Mouse (Mus musculus) embryonic stem cell, embryonic (primary cell): Measurements from ENCODE around the gene Arih2.
"Not testable (repeated sequence)": the region's sequence is repeated elsewhere in the genome, so short reads cannot be mapped to it uniquely, and the experiment has no call there.

ENCODE experiments used
- CTCF ChIA-PET, 4 experiments: fragments of 300-600 bp in 2 of 4; fragments of 350-600 bp in 2 of 4; sonication (Branson Sonifier 250); formaldehyde crosslinking; loops; one replicate each; lab custom pipeline; 2022; ENCODE audit warnings: inconsistent platforms in 2 of 4; lab: Charles Lee
- POLR2A ChIA-PET, 4 experiments: fragments of 300-600 bp in 2 of 4; fragments of 350-600 bp in 2 of 4; sonication (Branson Sonifier 250); formaldehyde crosslinking; loops; one replicate each; lab custom pipeline; 2022; ENCODE audit warnings: antibody characterized with exemption in 4 of 4, inconsistent platforms in 1 of 4; lab: Charles Lee

Gene Arih2

DNA sequence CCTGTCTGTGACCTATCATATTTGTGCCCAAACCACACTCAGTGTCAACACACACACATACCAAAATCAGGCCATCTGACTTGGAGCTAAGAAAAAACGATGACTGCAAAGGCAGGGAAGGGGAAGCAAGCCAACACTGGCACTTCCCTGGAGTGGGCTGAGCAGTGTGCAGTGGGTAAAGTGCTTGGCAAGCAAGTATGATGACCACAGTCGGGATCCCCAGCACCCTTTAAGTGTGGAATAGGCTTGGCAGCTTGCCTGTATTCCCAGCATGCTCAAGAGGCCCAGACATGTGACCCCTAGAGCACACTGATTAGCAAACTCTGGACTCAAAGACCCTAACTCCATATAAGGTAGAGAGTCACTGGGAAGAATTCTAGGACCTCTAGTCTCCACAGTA lies 22.7 kb downstream of the Arih2 start:
- POLR2A ChIA-PET, result interaction anchor here in 2 of 4 experiments (0.5 to 1.3 kb wide), 6 partner anchors 14 to 108 kb away, joined by 3 to 4 read pairs (median 3); partner anchors contain the start of genes Arih2 (in 1 of the 2) and Wdr6 (in 1 of the 2)
- CTCF ChIA-PET, result no interaction called here

GRCm38 (mm10) chr9:108617301-108617700 lies 31.9 kb downstream of the Arih2 start:
- CTCF ChIA-PET, result no interaction called here
- POLR2A ChIA-PET, result interaction anchor here in 3 of 4 experiments (0.7 to 1.4 kb wide), 3 partner anchors 18 to 59 kb away, joined by 3 read pairs; partner anchors contain the start of gene Arih2 (in 1 of the 3)

- POLR2A ChIA-PET, result interaction anchor here in 2 of 4 experiments (1.2 to 5.3 kb wide), 9 partner anchors 8 to 76 kb away, joined by 4 to 34 read pairs (median 9); partner anchors contain the start of genes Arih2 (in 1 of the 2), Impdh2 (in 1 of the 2), P4htm (in 1 of the 2) and Wdr6 (in 1 of the 2)
- CTCF ChIA-PET, result interaction anchor here in 1 of 4 experiments (1.5 kb wide), 1 partner anchor 42 kb away, joined by 3 read pairs; the partner anchor contains the start of gene Dalrd3
Observed at GRCm38 (mm10) chr9:108611488-108611887, 37.7 kb downstream of the Arih2 start.

DNA sequence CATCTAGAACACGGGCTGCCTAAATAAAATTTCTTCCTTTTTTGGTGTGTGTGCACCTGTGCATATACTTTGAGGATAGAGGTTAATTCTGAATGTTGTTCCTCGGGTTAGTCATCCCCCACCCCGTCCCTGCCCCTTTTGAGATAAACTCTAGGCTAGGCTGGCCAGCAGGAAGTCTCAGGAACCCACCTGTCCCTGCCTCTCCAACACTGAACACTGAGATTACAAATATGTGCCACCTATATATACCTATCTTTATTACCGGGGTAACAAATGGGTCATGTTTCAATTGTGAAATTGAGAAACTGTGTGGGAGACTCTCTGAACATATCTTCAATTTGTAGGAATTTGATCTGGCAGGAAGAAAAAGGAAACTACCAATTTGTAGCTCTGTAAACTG lies 40.3 kb downstream of the Arih2 start:
- ChIA-PET CTCF (interaction anchor here in 2 of 4 experiments (0.6 to 1.6 kb wide), 2 partner anchors 31 to 1696 kb away, joined by 3 read pairs; partner anchors contain the start of genes Elp6 (in 1 of the 2) and Wdr6 (in 1 of the 2)), POLR2A (interaction anchor here in 2 of 4 experiments (1.5 to 3.3 kb wide), 3 partner anchors 12 to 35 kb away, joined by 6 to 9 read pairs (median 8); partner anchors contain the start of gene P4htm (in 1 of the 2))

DNA sequence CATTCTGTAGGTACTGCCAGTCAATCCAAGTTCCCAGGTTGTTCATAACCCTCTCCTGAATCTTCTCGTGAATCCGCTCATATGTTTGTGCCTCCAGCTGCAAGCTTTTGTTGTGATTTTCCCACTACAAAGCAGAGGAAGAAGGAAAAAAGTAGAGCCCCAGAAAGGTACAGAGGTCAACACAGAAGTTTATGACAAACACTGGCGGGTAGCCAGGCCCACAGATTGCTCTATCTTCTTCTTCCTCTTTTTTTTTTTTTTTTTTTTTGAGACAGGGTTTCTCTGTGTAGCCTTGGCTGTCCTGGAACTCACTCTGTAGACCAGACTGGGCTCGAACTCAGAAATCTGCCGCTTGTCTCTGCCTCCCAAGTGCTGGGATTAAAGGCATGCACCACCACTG lies 41.3 kb downstream of the Arih2 start:
- POLR2A ChIA-PET, result interaction anchor here in 2 of 4 experiments (0.7 to 1.5 kb wide), 4 partner anchors 25 to 315 kb away, joined by 3 to 8 read pairs (median 6); no protein-coding TSS in a partner anchor
- CTCF ChIA-PET, result not testable (repeated sequence)

DNA sequence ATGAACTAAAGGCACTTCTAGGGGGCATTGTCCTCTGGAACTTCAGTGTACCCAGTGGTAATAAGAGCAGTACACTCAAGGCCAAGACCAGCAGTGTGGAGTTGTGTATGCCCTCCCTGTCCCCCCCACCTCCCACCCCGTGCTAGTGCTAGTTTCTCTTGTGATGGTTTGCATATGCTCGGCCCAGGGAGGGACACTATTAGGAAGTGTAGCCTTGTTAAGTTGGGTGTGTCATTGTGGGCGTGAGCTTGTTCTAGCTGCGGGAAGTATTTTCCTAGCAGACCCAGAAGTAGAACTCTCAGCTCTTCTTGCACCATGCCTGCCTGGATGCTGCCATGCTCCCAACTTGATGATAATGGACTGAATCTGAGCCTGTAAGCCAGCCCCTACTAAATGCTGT lies 47.2 kb downstream of the Arih2 start:
- ChIA-PET CTCF (interaction anchor here in 3 of 4 experiments (0.6 to 0.7 kb wide), 3 partner anchors 72 to 875 kb away, joined by 3 to 11 read pairs (median 5); no protein-coding TSS in a partner anchor), POLR2A (interaction anchor here in 3 of 4 experiments (0.5 to 3.4 kb wide), 12 partner anchors 11 to 107 kb away, joined by 3 to 25 read pairs (median 3); partner anchors contain the start of gene Wdr6 (in 1 of the 3))

GRCm38 (mm10) chr9:108600011-108600410 lies 49.2 kb downstream of the Arih2 start:
- ChIA-PET CTCF (no interaction called here), POLR2A (interaction anchor here in 2 of 4 experiments (1.0 to 4.8 kb wide), 6 partner anchors 13 to 43 kb away, joined by 3 to 38 read pairs (median 4); partner anchors contain the start of gene Wdr6 (in 1 of the 2))

- ChIA-PET POLR2A (interaction anchor here (0.5 to 4.8 kb wide), 12 partner anchors 11 to 65 kb away, joined by 3 to 38 read pairs (median 3); partner anchors contain the start of gene Wdr6 (in 3 of the 4)), CTCF (no interaction called here)
Observed at GRCm38 (mm10) chr9:108599021-108599566, 50.1 kb downstream of the Arih2 start.

DNA sequence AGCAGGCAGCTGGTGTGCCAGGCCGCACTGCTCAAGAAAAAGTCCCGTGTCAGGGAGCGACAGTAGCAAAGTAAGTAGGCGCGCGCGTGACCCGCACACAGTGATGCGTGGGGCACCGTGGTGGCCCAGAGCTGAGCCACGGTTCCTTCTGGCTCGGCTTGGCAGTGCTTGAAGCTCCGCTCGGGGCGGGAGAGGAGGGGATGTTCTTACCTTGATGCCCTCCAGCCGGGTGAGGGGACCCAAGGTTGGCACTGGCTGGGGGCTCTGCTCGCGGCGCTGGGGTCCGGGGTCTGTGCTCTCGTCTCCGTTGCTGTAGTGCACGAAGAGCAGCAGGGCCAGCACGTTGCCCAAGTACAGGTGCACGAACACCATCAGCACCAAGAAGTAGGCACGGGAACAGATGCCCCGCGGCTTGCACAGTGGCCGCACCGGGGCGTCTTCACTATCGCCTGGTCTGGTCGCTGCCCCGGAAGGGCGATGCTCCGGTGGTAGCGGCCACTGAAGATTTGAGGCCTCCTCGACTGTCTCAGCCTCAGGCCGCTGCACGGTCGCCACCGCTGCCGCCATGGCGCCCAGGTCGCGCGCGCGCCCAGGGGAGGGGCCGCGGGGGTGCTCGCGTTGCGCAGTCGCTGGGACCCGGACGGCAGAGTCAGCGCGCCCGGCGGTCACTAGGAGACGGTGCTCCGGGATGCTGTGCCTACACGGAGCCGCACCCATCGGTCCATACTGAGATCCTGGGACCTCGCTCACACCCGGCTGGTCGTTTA lies 52.0 kb downstream of the Arih2 start, which contains the start of gene P4htm:
Gene P4htm (minus strand): TSS at position 670 of the 767 bp plus-strand sequence.
- ChIA-PET CTCF (interaction anchor here in 3 of 4 experiments (0.6 to 1.4 kb wide), 4 partner anchors 15 to 145 kb away, joined by 3 to 6 read pairs (median 3); partner anchors contain the start of gene Dalrd3 (in 1 of the 3)), POLR2A (interaction anchor here (0.5 to 4.8 kb wide), 29 partner anchors 9 to 189 kb away, joined by 3 to 38 read pairs (median 4); partner anchors contain the start of genes Wdr6 (in 3 of the 4), Dalrd3 (in 2 of the 4), Arih2 (in 1 of the 4) and Impdh2 (in 1 of the 4))

DNA sequence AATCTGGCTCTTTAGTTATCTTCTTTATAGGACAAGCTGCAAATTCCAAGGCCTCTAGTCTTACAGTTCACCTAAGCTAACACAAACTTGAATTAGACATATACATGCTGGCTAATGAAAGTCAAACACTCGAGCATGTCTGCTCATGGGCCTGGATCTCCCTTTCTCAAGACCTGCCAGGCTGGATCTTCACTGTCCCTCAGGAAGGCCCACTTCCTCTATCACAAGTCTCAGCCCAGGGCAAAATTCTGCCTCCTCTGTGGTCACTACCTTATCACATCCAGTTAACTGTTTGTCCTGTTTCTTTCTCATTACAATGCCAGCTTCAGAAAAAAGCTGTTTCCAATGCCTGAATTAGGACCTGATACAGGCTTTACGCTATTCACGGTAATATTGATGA lies 54.8 kb downstream of the Arih2 start:
- CTCF ChIA-PET, result no interaction called here
- POLR2A ChIA-PET, result interaction anchor here in 2 of 4 experiments (1.0 to 1.4 kb wide), 4 partner anchors 9 to 21 kb away, joined by 3 to 4 read pairs (median 4); partner anchors contain the start of gene Wdr6 (in 1 of the 2)

GRCm38 (mm10) chr9:108591462-108591861 lies 57.7 kb downstream of the Arih2 start:
- ChIA-PET CTCF (interaction anchor here in 2 of 4 experiments (0.6 to 1.3 kb wide), 3 partner anchors 8 to 22 kb away, joined by 3 read pairs; partner anchors contain the start of genes Dalrd3 (in 1 of the 2) and Wdr6 (in 1 of the 2)), POLR2A (interaction anchor here in 3 of 4 experiments (1.0 to 8.5 kb wide), 12 partner anchors 12 to 75 kb away, joined by 3 to 113 read pairs (median 5); partner anchors contain the start of genes Wdr6 (in 3 of the 3), Ndufaf3 (in 2 of the 3), Dalrd3 (in 1 of the 3) and Impdh2 (in 1 of the 3))

- POLR2A ChIA-PET, result interaction anchor here (0.9 to 8.5 kb wide), 19 partner anchors 8 to 83 kb away, joined by 3 to 113 read pairs (median 5); partner anchors contain the start of genes Wdr6 (in 3 of the 4), Dalrd3 (in 2 of the 4), Arih2 (in 1 of the 4) and Impdh2 (in 1 of the 4)
- CTCF ChIA-PET, result interaction anchor here (0.7 to 3.3 kb wide), 8 partner anchors 10 to 22 kb away, joined by 3 to 21 read pairs (median 4); partner anchors contain the start of genes Ndufaf3 (in 1 of the 4) and Wdr6 (in 1 of the 4)
Observed at GRCm38 (mm10) chr9:108589229-108589628, 60.0 kb downstream of the Arih2 start.

DNA sequence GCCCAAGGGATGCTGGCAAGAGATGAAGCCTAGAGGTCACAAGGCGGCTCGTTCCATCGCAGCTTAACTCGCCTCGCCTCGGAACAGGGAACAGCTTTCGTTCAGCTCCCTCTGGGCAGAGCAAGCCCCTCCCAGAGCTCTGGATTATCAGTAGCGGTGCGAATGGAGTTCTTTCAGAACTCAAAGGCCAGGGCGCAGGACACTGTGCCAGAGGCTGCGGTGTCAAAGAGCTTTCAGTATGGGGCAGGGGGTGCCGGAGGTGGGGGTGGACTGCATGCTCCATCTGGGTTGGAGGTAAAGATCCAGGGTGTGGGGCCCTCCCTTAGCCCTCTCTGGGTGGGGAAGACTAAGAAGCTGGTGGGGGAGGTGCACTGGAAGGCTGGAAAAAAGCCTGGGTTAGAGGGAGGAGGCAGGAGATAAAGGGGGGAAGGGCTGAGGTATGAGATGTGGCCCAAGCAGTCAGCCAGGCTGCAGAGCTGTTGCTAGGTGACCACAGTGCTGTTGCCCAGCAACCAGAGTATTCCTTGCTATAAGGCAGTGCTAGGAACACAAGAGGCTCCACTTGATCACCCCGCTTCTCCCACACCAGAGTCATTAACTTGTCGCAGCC lies 61.5 kb downstream of the Arih2 start:
- CTCF ChIA-PET, result interaction anchor here (0.5 to 3.3 kb wide), 11 partner anchors 9 to 324 kb away, joined by 3 to 21 read pairs (median 5); partner anchors contain the start of genes Dalrd3 (in 2 of the 4), Wdr6 (in 2 of the 4), Dag1 (in 1 of the 4) and Ndufaf3 (in 1 of the 4)
- POLR2A ChIA-PET, result interaction anchor here (0.6 to 8.5 kb wide), 40 partner anchors 8 to 363 kb away, joined by 3 to 113 read pairs (median 4); partner anchors contain the start of genes Wdr6 (in 4 of the 4), Dalrd3 (in 3 of the 4), Ndufaf3 (in 3 of the 4) and Impdh2 (in 2 of the 4)

DNA sequence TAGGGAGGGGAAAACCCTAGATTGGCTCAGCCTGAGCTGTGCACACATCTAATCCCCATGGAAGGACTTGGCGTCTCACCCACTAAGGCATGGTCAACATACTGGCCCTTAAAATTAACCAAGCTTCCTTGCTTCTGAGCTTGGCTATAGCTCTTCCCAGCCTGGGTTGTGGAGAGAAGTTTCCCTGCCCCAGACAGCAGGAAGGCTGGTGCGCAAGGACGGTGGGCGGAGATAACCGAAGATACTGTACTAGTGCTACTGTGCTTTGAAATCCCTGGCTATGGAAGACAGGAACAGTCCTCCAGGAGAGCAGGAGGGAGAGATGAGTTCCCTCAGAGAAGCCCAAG lies 69.9 kb downstream of the Arih2 start:
- CTCF ChIA-PET, result interaction anchor here (0.6 to 2.5 kb wide), 12 partner anchors 8 to 944 kb away, joined by 3 to 17 read pairs (median 4); partner anchors contain the start of genes Dalrd3 (in 2 of the 4) and Ndufaf3 (in 1 of the 4)
- POLR2A ChIA-PET, result interaction anchor here (0.6 to 9.0 kb wide), 61 partner anchors 8 to 412 kb away, joined by 3 to 184 read pairs (median 5); partner anchors contain the start of genes Ndufaf3 (in 4 of the 4), Dalrd3 (in 3 of the 4), Gpx1 (in 2 of the 4) and Impdh2 (in 2 of the 4)

GRCm38 (mm10) chr9:108578545-108579343 lies 70.4 kb downstream of the Arih2 start, which contains the start of gene Wdr6:
Gene Wdr6, minus strand, starts transcription at chr9:108578739.
- POLR2A ChIA-PET, result interaction anchor here (0.6 to 9.0 kb wide), 102 partner anchors 8 to 1295 kb away, joined by 3 to 184 read pairs (median 4); partner anchors contain the start of genes Ndufaf3 (in 4 of the 4), Dalrd3 (in 3 of the 4), Impdh2 (in 3 of the 4) and Qrich1 (in 3 of the 4)
- CTCF ChIA-PET, result interaction anchor here (0.6 to 2.5 kb wide), 18 partner anchors 9 to 943 kb away, joined by 3 to 17 read pairs (median 4); partner anchors contain the start of genes Dalrd3 (in 2 of the 4), Impdh2 (in 1 of the 4), Ndufaf3 (in 1 of the 4) and Usp19 (in 1 of the 4)
